Comparison of ENCODE assay signal across 8 mouse cellular contexts in the genomic region with DNA sequence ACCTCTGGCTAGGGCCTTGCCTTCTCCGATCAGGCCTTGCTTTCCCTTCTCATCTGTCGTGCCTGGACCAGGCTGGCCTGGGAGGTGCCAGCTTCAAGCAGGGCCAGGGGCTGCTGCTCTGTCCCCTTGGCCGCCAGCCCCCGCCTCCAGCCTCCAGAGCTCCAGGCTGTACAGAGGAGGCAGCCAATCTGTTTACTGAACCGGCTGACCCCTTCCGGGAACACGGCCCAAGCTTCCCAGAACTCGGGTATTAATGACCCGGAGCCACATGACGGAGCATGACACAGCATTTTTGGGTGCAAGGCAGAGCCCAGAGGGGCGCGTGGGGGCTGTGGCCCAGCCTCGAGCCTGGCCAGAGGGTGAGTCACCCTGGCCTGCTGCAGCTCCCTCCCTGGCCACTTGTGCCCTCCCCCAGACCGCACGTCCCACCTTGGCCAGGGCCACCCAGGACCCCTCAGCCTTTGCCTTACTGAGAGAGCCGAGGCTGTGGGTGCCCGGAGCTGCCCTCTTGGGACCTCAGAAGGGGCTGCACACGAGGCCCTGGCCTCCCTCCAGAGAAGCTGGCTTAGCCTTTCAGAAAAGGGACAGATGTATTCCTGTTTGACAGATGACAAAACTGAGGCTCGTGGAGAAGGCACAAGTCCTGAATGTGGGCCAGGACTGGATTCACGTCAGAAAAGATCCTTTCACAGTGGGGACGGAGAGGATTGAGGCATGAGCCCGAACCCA.
DNase-seq lines count a peak whose midpoint lies in the region; ATAC-seq and TF ChIP-seq lines count a peak whose summit lies in the region.

No protein-coding gene starts in this region.

- 53% methylated on average over 22 of the region's 22 CpGs for WGBS in hindbrain, embryonic 11.5 days
- 60% methylated on average over 22 of the region's 22 CpGs for WGBS in thymus, adult 2 months

- no peak overlapping the region for H3K4me3 ChIP-seq in hindbrain, embryonic 11.5 days (ENCODE audit: low read depth, low read length)
- H3K4me3 ChIP-seq in thymus, adult 2 months (ENCODE audit: control insufficient read depth, insufficient read depth, low read length) = no peak overlapping the region

- TF ChIP-seq CTCF in thymus, adult 2 months (IDR thresholded peaks at IDR 0.05; ENCODE audit: borderline replicate concordance, control insufficient read depth, extremely low read depth, insufficient read depth, low read length, poor library complexity) = no peak

- 0 out of 2 replicates have a peak, but pooled peaks have one; percentile 38 for ATAC-seq in hindbrain, embryonic 11.5 days (ENCODE audit: low FRiP score)

- TF ChIP-seq POLR2A in thymus, adult 2 months (IDR thresholded peaks at IDR 0.05; ENCODE audit: control insufficient read depth, extremely low read depth, insufficient read depth, low read length, poor library complexity) = no peak

- H3K4me1 ChIP-seq in hindbrain, embryonic 11.5 days (replicated peaks; ENCODE audit: control insufficient read depth, insufficient read depth, low read length) = no peaks in the 10 kb centered on the region
- H3K4me1 ChIP-seq in thymus, adult 2 months (replicated peaks; ENCODE audit: control insufficient read depth, insufficient read depth, low read length) = no peaks in the 10 kb centered on the region

- no peaks in the 10 kb centered on the region for H3K36me3 ChIP-seq in hindbrain, embryonic 11.5 days (ENCODE audit: control insufficient read depth, insufficient read depth, low read length)
- H3K36me3 ChIP-seq in thymus, adult 2 months (ENCODE audit: control insufficient read depth, insufficient read depth, low read length) = no peaks in the 10 kb centered on the region

- H3K27me3 ChIP-seq in hindbrain, embryonic 11.5 days (ENCODE audit: control insufficient read depth, insufficient read depth, low read length) = no peaks in the 10 kb centered on the region
- H3K27me3 ChIP-seq in thymus, adult 2 months (ENCODE audit: control insufficient read depth, insufficient read depth, low read length) = no peaks in the 10 kb centered on the region

- no peak overlapping the region for H3K27ac ChIP-seq in hindbrain, embryonic 11.5 days (ENCODE audit: low read depth, low read length)
- no peak overlapping the region for H3K27ac ChIP-seq in thymus, adult 2 months (ENCODE audit: control insufficient read depth, insufficient read depth, low read length)

- no peak overlapping the region for H3K9ac ChIP-seq in hindbrain, embryonic 11.5 days (ENCODE audit: low read depth, low read length)

- no peaks in the 10 kb centered on the region for H3K9me3 ChIP-seq in hindbrain, embryonic 11.5 days (ENCODE audit: control insufficient read depth, low read length)

- peak; percentile 99 for DNase-seq in adipocyte (ENCODE audit: low spot score)
- DNase-seq in cerebellum, postnatal 10 days = peak; percentile 90 to 96
- peak; percentile 66 to 70 for DNase-seq in frontal cortex, postnatal 10 days (ENCODE audit: low spot score in 2 of 2)
- peak; percentile 47 for DNase-seq in hindbrain, embryonic 11.5 days (ENCODE audit: low spot score)
- DNase-seq in layer of hippocampus, postnatal 36 days = peak; percentile 71 to 78
- peak; percentile 95 for DNase-seq in lung, postnatal 10 days
- peak; percentile 78 for DNase-seq in retina, postnatal 1 day
- no peak for DNase-seq in thymus, adult 2 months

- H3K4me2 ChIP-seq in hindbrain, embryonic 11.5 days (replicated peaks; ENCODE audit: low read depth, low read length) = no peak overlapping the region
